Mouse (Mus musculus) midbrain, embryonic 11.5 days (tissue): ENCODE measurements around the gene Cox11. TPM values are rescaled to one million over a fixed set of nuclear protein-coding genes. Genes with fewer than 3 reads are reported as not detected.

Experiments used
- ATAC-seq: fragments of 200-750 bp; cut with Nextera tagmentation; 2 replicates; pipeline ENCODE4 v1.8.0; 2017; ENCODE audit warnings: moderate TSS enrichment, moderate library complexity; ENCODE audit not compliant: low FRiP score
- DNase-seq: peaks from one replicate; pipeline ENCODE4 v3.0.0; 2015; ENCODE audit warnings: low spot score; ENCODE audit errors: missing footprints
- H3K27ac ChIP-seq: fragments of 300-500 bp; sonication (generic); 2 replicates; pipeline ENCODE4 v1.5.1; 2014; ENCODE audit warnings: low read depth, low read length
- H3K27me3 ChIP-seq: fragments of 300-500 bp; sonication (generic); 2 replicates; pipeline ENCODE4 v1.6.1; 2014; ENCODE audit warnings: mild to moderate bottlenecking, low read length, moderate library complexity, mixed read lengths; ENCODE audit not compliant: control insufficient read depth, insufficient read depth
- H3K36me3 ChIP-seq: fragments of 300-500 bp; sonication (generic); 2 replicates; pipeline ENCODE4 v1.6.1; 2014; ENCODE audit warnings: mild to moderate bottlenecking, low read length, moderate library complexity, mixed read lengths; ENCODE audit not compliant: control insufficient read depth, insufficient read depth
- H3K4me1 ChIP-seq: fragments of 300-500 bp; sonication (generic); 2 replicates; pipeline ENCODE4 v1.6.1; 2014; ENCODE audit warnings: low read length; ENCODE audit not compliant: control insufficient read depth, insufficient read depth
- H3K4me2 ChIP-seq: fragments of 300-500 bp; sonication (generic); 2 replicates; pipeline ENCODE4 v1.6.1; 2014; ENCODE audit warnings: mild to moderate bottlenecking, moderate library complexity
- H3K4me3 ChIP-seq: fragments of 300-500 bp; sonication (generic); 2 replicates; pipeline ENCODE4 v1.5.1; 2014; ENCODE audit warnings: low read depth, low read length
- H3K9ac ChIP-seq: fragments of 300-500 bp; sonication (generic); 2 replicates; pipeline ENCODE4 v1.6.1; 2014; ENCODE audit warnings: low read length
- H3K9me3 ChIP-seq: fragments of 300-500 bp; sonication (generic); 2 replicates; pipeline ENCODE4 v1.6.1; 2016; ENCODE audit warnings: low read length; ENCODE audit not compliant: control insufficient read depth
- WGBS: fragments of 180-500 bp; shearing (Covaris S2); extraction: QIAGEN DNeasy Blood & Tissue Kit; methylation state at CpG from one replicate; pipeline ENCODE4 v1.1.7; 2014; 5-methylcytosine and 5-hydroxymethylcytosine counted together
- polyA plus RNA-seq: library from polyadenylated mRNA; unstranded; fragments of >200 nt; fragmentation: Nextera tagmentation; extraction: Ambion mirVana; gene quantifications from 2 replicates; pipeline ENCODE4 v1.2.1, GENCODE M21; 2014

Cox11 gene
- polyA plus RNA-seq, 1 experiment from 2014 or later, result 24.6 TPM

- no peaks in the 10 kb centered on the region for H3K4me1 ChIP-seq
- H3K9ac ChIP-seq, result no peak overlapping the region
- DNase-seq (peak; percentile 78), ATAC-seq (no peak)
- H3K4me3 ChIP-seq, result no peak overlapping the region
- H3K36me3 ChIP-seq, result no peaks in the 10 kb centered on the region
- H3K27me3 ChIP-seq, result no peaks in the 10 kb centered on the region
- no peaks in the 10 kb centered on the region for H3K9me3 ChIP-seq
- WGBS, result 54% methylated on average over 6 of the region's 6 CpGs
- no peak overlapping the region for H3K27ac ChIP-seq
- no peak overlapping the region for H3K4me2 ChIP-seq
Observed at GRCm38 (mm10) chr11:90623477-90623876, 14.5 kb upstream of the Cox11 start.

GRCm38 (mm10) chr11:90625174-90625573 lies 12.8 kb upstream of the Cox11 start:
- ATAC-seq, result no peak
- 88% methylated on average over 1 of the region's 1 CpGs for WGBS
- DNase-seq, result no peak
- no peak overlapping the region for H3K27ac ChIP-seq
- H3K4me1 ChIP-seq, result no peaks in the 10 kb centered on the region
- H3K4me2 ChIP-seq, result no peak overlapping the region
- no peaks in the 10 kb centered on the region for H3K9me3 ChIP-seq
- no peaks in the 10 kb centered on the region for H3K36me3 ChIP-seq
- H3K27me3 ChIP-seq, result no peaks in the 10 kb centered on the region
- no peak overlapping the region for H3K4me3 ChIP-seq
- no peak overlapping the region for H3K9ac ChIP-seq

GRCm38 (mm10) chr11:90627751-90628150 lies 10.2 kb upstream of the Cox11 start:
- 89% methylated on average over 1 of the region's 1 CpGs for WGBS
- ATAC-seq (no peak), DNase-seq (peak; percentile 8)
- no peak overlapping the region for H3K27ac ChIP-seq
- no peaks in the 10 kb centered on the region for H3K9me3 ChIP-seq
- H3K9ac ChIP-seq, result no peak overlapping the region
- H3K27me3 ChIP-seq, result no peaks in the 10 kb centered on the region
- H3K4me3 ChIP-seq, result no peak overlapping the region
- no peak overlapping the region for H3K4me2 ChIP-seq
- H3K4me1 ChIP-seq, result no peaks in the 10 kb centered on the region
- H3K36me3 ChIP-seq, result no peaks in the 10 kb centered on the region

GRCm38 (mm10) chr11:90632480-90632879 lies 5.5 kb upstream of the Cox11 start:
- H3K9ac ChIP-seq, result no peak overlapping the region
- no peaks in the 10 kb centered on the region for H3K27me3 ChIP-seq
- DNase-seq (no peak), ATAC-seq (no peak)
- WGBS, result 88% methylated on average over 2 of the region's 2 CpGs
- H3K27ac ChIP-seq, result no peak overlapping the region
- no peak overlapping the region for H3K4me3 ChIP-seq
- H3K9me3 ChIP-seq, result no peaks in the 10 kb centered on the region
- H3K4me2 ChIP-seq, result no peak overlapping the region
- H3K4me1 ChIP-seq, result peaks cover 5% of the 10 kb centered on the region
- no peaks in the 10 kb centered on the region for H3K36me3 ChIP-seq

- H3K36me3 ChIP-seq, result no peaks in the 10 kb centered on the region
- no peaks in the 10 kb centered on the region for H3K27me3 ChIP-seq
- H3K27ac ChIP-seq, result no peak overlapping the region
- H3K9ac ChIP-seq, result no peak overlapping the region
- 88% methylated on average over 3 of the region's 3 CpGs for WGBS
- H3K4me1 ChIP-seq, result peaks cover 7% of the 10 kb centered on the region
- H3K4me2 ChIP-seq, result no peak overlapping the region
- H3K4me3 ChIP-seq, result no peak overlapping the region
- H3K9me3 ChIP-seq, result no peaks in the 10 kb centered on the region
- no peak for DNase-seq
- no peak for ATAC-seq
Observed at GRCm38 (mm10) chr11:90634661-90635060, 3.3 kb upstream of the Cox11 start.

- peak overlapping the region; percentile 98 for H3K9ac ChIP-seq
- ATAC-seq (no peak), DNase-seq (no peak)
- under 1% methylated on average over 52 of the region's 54 CpGs for WGBS
- H3K36me3 ChIP-seq, result no peaks in the 10 kb centered on the region; the same call in 1 of the 2 replicates
- H3K27ac ChIP-seq, result peak overlapping the region; percentile 89
- peaks cover 8% of the 10 kb centered on the region for H3K4me1 ChIP-seq
- H3K27me3 ChIP-seq, result no peaks in the 10 kb centered on the region
- H3K9me3 ChIP-seq, result no peaks in the 10 kb centered on the region
- H3K4me2 ChIP-seq, result peak overlapping the region; percentile 64
- H3K4me3 ChIP-seq, result peak overlapping the region; percentile 92
Observed at GRCm38 (mm10) chr11:90638312-90638830, 398 bp downstream of the Cox11 start.

- Histone ChIP-seq H3K4me2 (no peak overlapping the region), H3K27me3 (no peaks in the 10 kb centered on the region), H3K27ac (no peak overlapping the region), H3K9ac (no peak overlapping the region), H3K36me3 (peaks cover 9% of the 10 kb centered on the region; the same call in 1 of the 2 replicates), H3K9me3 (no peaks in the 10 kb centered on the region), H3K4me1 (no peaks in the 10 kb centered on the region), H3K4me3 (no peak overlapping the region)
- DNase-seq (peak; percentile 61), ATAC-seq (no peak)
- 97% methylated on average over 6 of the region's 6 CpGs for WGBS
Observed at GRCm38 (mm10) chr11:90649777-90650176, 11.8 kb downstream of the Cox11 start.

GRCm38 (mm10) chr11:90650231-90650885 lies 12.4 kb downstream of the Cox11 start:
- no peak overlapping the region for H3K9ac ChIP-seq
- no peaks in the 10 kb centered on the region for H3K27me3 ChIP-seq
- peaks cover 9% of the 10 kb centered on the region; the same call in 1 of the 2 replicates for H3K36me3 ChIP-seq
- ATAC-seq (no peak), DNase-seq (peak; percentile 74)
- 88% methylated on average over 9 of the region's 9 CpGs for WGBS
- H3K4me3 ChIP-seq, result no peak overlapping the region
- no peaks in the 10 kb centered on the region for H3K9me3 ChIP-seq
- no peak overlapping the region for H3K4me2 ChIP-seq
- H3K4me1 ChIP-seq, result no peaks in the 10 kb centered on the region
- H3K27ac ChIP-seq, result no peak overlapping the region

GRCm38 (mm10) chr11:90652603-90653002 lies 14.6 kb downstream of the Cox11 start:
- H3K36me3 ChIP-seq, result peaks cover 5% of the 10 kb centered on the region; the same call in 1 of the 2 replicates
- no peak overlapping the region for H3K27ac ChIP-seq
- DNase-seq (no peak), ATAC-seq (no peak)
- no peak overlapping the region for H3K4me3 ChIP-seq
- no peaks in the 10 kb centered on the region for H3K4me1 ChIP-seq
- H3K4me2 ChIP-seq, result no peak overlapping the region
- 93% methylated on average over 4 of the region's 4 CpGs for WGBS
- no peaks in the 10 kb centered on the region for H3K9me3 ChIP-seq
- no peak overlapping the region for H3K9ac ChIP-seq
- H3K27me3 ChIP-seq, result no peaks in the 10 kb centered on the region
